Mouse (Mus musculus) mammary gland, adult 2 months (tissue): ENCODE data around the gene Rc3h1. TPM values are rescaled to one million over a fixed set of nuclear protein-coding genes. Genes with fewer than 3 reads are reported as not detected.

Source experiments
- polyA plus RNA-seq: library from polyadenylated mRNA; depleted of rRNA; stranded (reverse); fragments of >200 nt; gene quantifications from 2 replicates; pipeline ENCODE4 v1.2.3, GENCODE M21; 2012; ENCODE audit warnings: low replicate concordance; rRNA removed

Gene Rc3h1
- 18.5 and 34.3 TPM in 2 replicates for polyA plus RNA-seq

GRCm38 (mm10) chr1:160906057-160906557 is at the start of gene Rc3h1:
Gene Rc3h1, plus strand, starts transcription at chr1:160906418.

GRCm38 (mm10) chr1:160978071-160978735 is 72.0 kb downstream of the Rc3h1 start, which contains the start of gene Serpinc1:
Gene Serpinc1, plus strand, starts transcription at chr1:160978585.

Other genes with a start within 250 kb of the Rc3h1 start
- 9.3 and 16.4 TPM in 2 replicates for gene Rabgap1l, start 113.2 kb upstream of the Rc3h1 start, polyA plus RNA-seq
- gene Serpinc1, start 72.2 kb downstream of the Rc3h1 start, polyA plus RNA-seq: 1.8 and 12.0 TPM in 2 replicates
- 1.5 and 2.8 TPM in 2 replicates for gene Zbtb37, start 128.4 kb downstream of the Rc3h1 start, polyA plus RNA-seq
- gene Dars2, start 164.2 kb downstream of the Rc3h1 start, polyA plus RNA-seq: 9.3 and 20.5 TPM in 2 replicates
- gene Cenpl, start 164.3 kb downstream of the Rc3h1 start, polyA plus RNA-seq: 0.50 and 1.7 TPM in 2 replicates
- gene Klhl20, start 225.1 kb downstream of the Rc3h1 start, polyA plus RNA-seq: 5.8 and 12.9 TPM in 2 replicates
- not detected in 2 replicates for gene Ankrd45, start 236.3 kb downstream of the Rc3h1 start, polyA plus RNA-seq